Mouse (Mus musculus) spleen, adult 12 weeks (tissue): ENCODE measurements around the gene 4930512M02Rik.

ENCODE experiments used
- DNase-seq: peaks from one replicate; pipeline ENCODE4 v3.0.0; 2022; ENCODE audit warnings: low spot score

Gene 4930512M02Rik

DNA sequence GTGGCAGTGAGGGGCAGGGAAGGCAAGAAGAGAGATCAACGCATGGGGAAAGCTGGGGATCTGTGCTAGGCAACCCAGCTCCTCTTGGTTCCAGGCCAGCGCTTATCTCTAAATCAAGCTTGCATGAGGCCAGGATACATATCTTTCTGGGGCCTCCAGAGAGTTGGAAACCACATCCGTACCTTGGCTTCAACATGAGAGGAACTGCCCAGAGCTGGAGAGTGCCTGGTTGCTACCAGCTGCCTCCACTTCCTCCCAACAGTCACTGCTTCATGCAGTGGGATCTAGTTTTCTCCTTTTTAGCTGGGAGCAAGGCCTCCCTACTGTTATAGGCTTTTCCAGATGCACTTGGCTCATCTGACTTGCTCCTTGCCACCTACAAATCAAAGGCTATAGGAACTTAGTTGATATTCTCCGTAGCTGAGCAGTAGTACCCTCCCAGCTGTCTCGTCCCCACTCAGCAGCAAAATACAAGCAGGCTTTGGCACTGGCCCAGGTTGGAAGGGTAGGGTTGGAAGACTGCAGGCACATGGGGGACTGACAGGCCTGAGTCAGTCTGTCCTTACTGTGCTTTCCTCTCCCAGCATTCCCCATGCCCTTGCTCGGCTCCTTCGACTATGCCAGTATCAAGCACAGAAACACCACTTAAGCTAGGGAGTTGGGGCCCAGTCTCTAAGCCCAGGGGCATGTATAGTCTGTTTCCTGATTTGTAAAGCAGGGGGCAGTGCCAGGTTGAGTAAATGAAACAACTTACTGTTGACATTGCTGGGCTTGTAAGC, 63.2 kb downstream of the 4930512M02Rik start:
- DNase-seq, result no peak

DNA sequence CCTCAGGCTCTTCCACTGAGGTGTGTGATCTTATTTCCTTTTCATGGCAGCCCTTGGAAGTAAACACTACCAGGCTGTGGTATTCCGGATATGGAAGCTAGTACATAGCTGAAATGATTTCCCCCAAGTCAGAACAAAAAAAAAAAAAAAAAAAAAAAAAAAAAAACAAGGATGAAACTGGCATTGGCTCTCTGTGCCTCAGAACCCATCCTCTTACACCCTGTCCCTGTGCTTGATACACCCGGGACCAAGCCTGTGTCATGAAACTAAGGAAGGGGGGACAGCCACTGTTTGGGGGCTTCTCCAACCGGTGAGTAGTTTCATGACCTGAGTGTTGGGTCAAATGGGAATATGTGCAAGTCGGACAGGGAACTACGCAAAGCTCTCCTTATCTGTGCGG, 66.5 kb downstream of the 4930512M02Rik start:
- no peak for DNase-seq

DNA sequence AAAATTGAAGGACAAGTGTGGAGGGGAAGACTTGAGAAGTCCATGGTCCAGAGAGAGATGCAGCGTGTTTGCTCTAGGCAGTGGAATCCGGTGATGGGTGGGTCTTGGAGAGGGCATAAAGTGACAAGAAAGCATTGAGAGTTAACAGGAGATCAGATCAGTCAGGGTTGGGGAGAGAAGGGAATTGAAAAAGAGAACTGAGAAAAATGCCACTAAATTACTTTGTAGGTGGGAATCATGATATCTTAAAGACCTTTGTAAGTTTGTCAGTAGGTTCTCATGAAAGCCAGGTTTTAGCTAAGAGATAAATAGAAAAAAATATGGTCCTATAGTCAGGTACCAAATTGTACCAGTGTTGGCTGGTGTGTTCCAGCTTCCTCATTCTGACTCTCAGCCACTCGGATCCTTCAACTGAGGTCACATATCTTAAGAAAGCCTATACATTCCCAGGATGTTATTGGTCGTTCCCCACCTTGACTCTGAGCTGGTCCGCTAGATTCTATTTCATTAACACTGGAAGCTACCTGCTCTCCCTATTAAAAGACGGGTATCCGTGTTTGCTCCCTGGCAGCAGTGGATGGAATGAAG, 68.4 kb downstream of the 4930512M02Rik start:
- DNase-seq, result no peak

DNA sequence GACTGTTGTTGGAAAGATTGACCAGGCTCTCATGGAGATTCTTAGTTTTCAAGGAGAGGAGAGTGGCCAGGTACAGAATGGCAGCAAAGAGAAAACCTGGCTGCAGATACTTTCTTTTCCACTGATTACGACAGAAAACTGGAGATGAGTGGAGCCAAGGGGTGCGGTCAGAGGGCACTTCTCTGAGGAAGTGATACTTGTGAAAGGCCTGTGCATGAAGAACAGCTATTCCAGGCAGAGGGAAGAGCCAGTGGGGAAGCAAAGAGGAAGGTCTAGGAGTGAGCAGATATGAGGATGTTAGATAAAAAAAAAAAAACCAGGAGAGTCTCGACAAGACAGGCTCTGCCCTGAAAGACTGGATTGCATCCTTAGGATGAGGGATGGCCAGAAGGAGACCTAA, 69.0 kb downstream of the 4930512M02Rik start:
- no peak for DNase-seq

DNA sequence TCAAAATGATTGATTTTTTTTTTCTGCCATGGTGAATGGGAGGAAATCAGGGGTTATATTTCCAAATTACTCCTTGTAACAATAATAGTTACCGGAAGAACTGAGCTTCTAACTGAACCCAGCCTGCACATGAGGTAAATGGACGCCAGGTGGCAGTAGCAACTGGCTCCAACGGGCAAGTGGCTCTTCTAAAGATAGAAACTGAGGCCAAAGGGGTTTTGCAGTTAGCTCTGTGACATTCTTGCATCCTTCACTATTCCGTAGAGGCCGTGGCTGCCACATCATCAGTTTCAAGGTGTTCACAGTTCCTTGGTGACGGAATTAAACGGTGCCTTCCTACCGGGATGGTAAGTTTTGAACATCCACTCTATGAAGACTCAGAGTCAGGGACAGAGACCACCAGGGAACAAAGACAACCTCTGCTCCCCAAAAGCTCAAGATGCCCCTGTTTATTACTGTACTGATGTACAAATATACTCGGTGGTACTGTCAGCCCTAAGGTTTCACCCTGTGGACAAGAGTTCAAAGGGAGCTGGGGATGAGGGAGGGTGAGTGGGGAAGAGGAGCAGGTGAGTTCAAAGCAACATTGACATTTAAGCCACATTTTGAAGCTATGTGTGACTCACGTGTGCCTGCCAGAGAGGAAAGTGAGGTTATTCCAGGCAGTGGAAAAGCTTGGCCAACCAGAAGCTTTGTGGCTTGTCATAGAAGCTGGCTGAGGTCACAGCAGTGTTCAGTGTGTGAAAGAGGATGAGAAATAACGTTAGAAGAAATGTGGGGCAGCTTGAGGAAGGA, 70.3 kb downstream of the 4930512M02Rik start:
- peak; percentile 68 for DNase-seq

DNA sequence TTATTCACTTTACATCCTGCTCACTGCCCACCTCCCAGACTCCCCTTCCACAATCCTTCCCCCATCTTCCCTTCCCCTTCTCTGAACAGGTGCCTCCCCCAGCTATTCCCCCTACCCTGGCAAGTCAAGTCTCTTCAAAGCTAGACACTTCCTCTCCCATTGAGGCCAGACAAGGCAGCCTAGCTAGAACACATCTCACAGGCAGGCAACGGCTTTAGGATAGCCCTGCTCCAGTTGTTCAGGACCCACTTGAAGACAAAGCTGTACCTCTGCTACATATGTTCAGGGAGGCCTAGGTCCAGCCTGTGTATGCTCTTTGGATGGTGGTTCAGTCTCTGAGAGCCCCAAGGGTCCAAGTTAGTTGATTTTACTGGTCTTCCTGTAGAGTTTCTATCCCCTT, 71.4 kb downstream of the 4930512M02Rik start:
- no peak for DNase-seq

DNA sequence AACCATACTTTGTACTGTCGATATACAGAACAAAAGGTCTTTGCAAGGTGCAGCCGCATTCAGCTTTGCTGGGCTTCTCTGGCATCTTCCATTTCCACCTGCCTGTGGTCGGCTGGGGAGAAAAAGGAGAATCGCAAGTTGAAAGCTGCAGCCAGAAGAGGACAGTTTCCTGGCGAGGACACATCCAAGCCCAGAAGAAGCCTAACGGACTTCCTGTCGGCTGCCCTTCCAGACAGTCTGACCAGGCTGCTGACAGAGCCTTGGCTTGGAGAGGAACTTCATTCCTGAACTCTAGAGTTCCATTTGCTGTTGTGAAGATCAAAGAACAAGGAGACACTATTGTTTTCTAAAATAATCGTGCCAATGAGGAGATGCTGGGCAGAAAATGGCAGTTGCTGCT, 72.1 kb downstream of the 4930512M02Rik start:
- no peak for DNase-seq

DNA sequence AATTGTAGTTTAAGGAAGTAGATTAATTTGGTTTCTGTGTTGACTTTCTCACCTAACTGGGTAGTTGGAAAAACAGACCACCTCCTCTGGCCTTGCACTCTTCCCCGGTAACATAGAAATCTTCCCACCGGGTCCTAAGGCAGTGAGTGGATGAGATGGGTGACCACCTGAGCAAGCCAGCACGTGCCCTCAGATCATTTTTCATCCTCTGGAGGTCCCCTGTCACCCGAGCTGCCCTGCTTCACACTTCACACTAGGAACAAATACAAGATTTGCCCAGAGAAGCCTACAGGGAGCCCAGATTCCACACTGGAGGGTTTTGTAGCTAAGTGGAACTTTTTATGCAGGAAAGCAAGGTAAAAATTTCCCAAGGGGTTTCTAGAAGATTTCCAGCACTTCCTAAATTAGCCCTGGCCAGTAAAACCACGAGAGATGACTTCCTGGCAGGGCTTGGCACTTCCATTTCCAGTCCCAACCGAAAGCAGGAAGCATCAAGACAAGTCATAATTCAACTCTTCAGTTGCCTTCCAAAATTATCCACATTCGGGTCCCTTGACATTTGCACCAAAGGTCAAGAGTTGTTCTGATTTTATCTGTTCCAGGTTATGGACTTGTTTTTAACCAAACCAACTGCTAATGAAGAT, 79.9 kb downstream of the 4930512M02Rik start:
- DNase-seq, result no peak

DNA sequence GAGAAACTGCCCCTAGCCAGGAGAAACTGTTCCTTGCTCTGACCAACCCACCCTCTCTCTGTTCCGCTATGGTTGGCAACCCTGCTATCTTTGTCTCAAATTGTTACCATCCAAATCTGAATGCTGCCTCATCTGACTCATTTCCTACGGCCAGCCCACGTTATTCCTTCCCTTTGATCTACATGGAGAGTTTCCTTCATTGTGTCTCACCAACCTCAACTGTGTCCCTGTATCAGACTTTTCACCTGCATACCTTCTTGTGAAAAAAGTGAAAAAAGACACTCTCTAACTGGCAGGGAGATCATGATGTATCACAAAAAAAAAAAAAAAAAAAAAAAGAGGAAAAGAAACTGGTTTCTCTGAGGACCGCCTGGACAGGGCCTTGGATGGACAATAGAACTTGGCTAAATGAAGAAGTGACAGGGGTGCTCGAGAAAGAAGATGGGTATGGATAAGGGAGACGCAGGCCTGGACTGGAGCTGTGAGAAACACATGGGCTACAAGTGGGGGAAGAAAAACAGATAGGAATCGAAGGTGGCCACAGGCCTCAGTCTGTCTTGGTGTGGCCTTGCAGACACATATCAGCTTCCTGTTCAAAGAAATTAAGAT, 80.6 kb downstream of the 4930512M02Rik start:
- DNase-seq, result no peak

DNA sequence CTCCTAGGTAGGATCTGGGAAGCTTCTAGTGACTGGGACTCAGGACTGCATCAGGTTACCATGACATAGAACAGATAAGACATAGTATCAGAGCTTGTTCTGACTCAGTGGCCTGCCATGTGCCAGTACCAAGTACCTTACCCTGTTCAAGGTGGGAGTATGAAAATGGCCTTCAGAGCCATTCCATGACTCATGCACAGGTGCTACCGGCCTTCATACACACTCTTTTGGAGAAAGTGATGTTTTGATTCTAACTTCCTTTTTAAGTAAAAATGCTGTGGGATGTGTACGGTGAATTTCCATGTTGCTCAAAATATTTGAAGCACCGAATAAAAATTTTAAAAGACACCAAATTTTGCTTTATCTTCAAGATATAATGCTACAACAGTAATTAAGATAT, 81.7 kb downstream of the 4930512M02Rik start:
- DNase-seq, result no peak
